Mouse (Mus musculus) stomach, postnatal 0 days (tissue): ENCODE measurements around the gene Fam124b. TPM values are rescaled to one million over a fixed set of nuclear protein-coding genes. Genes with fewer than 3 reads are reported as not detected.

ENCODE experiments used
- ATAC-seq: fragments of 200-750 bp; cut with Nextera tagmentation; 2 replicates; pipeline ENCODE4 v1.8.0; 2017; ENCODE audit not compliant: low FRiP score, low TSS enrichment
- DNase-seq: peaks from one replicate; pipeline ENCODE4 v3.0.0-alpha.2; 2016; ENCODE audit warnings: low spot score
- H3K27ac ChIP-seq: fragments of 300-500 bp; sonication (generic); replicated peaks from 2 replicates; pipeline ENCODE4 v1.5.1; 2014; ENCODE audit warnings: mild to moderate bottlenecking, control low read depth
- H3K27me3 ChIP-seq: fragments of 300-500 bp; sonication (generic); 2 replicates; pipeline ENCODE4 v1.6.1; 2014; ENCODE audit warnings: low read length; ENCODE audit not compliant: control insufficient read depth, insufficient read depth
- H3K36me3 ChIP-seq: fragments of 300-500 bp; sonication (generic); 2 replicates; pipeline ENCODE4 v1.6.1; 2014; ENCODE audit warnings: low read length, mixed read lengths; ENCODE audit not compliant: control insufficient read depth, insufficient read depth
- H3K4me1 ChIP-seq: fragments of 300-500 bp; sonication (generic); replicated peaks from 2 replicates; pipeline ENCODE4 v1.6.1; 2014; ENCODE audit warnings: antibody characterized with exemption; ENCODE audit not compliant: control insufficient read depth, insufficient read depth
- H3K4me2 ChIP-seq: fragments of 300-500 bp; sonication (generic); replicated peaks from 2 replicates; pipeline ENCODE4 v1.6.1; 2014; ENCODE audit warnings: low read depth, mild to moderate bottlenecking, control low read depth, moderate library complexity
- H3K4me3 ChIP-seq: fragments of 300-500 bp; sonication (generic); 2 replicates; pipeline ENCODE4 v1.5.1; 2014; ENCODE audit warnings: low read depth, low read length, control low read depth
- H3K9ac ChIP-seq: fragments of 300-500 bp; sonication (generic); 2 replicates; pipeline ENCODE4 v1.6.1; 2014; ENCODE audit warnings: mild to moderate bottlenecking, low read length, control low read depth, mixed read lengths
- H3K9me3 ChIP-seq: fragments of 300-500 bp; sonication (generic); 2 replicates; pipeline ENCODE4 v1.6.1; 2016; ENCODE audit warnings: low read length; ENCODE audit not compliant: control insufficient read depth
- CTCF ChIP-seq: IDR thresholded peaks from 2 replicates; pipeline ENCODE4 v1.5.1; 2016; ENCODE audit warnings: antibody characterized with exemption, low read depth, mild to moderate bottlenecking, moderate library complexity
- EP300 ChIP-seq: optimal IDR thresholded peaks from 2 replicates; pipeline ENCODE3; 2016; ENCODE audit warnings: antibody characterized with exemption
- WGBS: fragments of 180-500 bp; shearing (Covaris S2); extraction: QIAGEN DNeasy Blood & Tissue Kit; methylation state at CpG from one replicate; pipeline ENCODE4 v1.1.7; 2014; 5-methylcytosine and 5-hydroxymethylcytosine counted together
- polyA plus RNA-seq: library from polyadenylated mRNA; unstranded; fragments of >200 nt; fragmentation: Nextera tagmentation; extraction: Ambion mirVana; gene quantifications from 2 replicates; pipeline ENCODE4 v1.2.1, GENCODE M21; 2015

Fam124b gene
- polyA plus RNA-seq: 0.29 and 0.30 TPM in 2 replicates

DNA sequence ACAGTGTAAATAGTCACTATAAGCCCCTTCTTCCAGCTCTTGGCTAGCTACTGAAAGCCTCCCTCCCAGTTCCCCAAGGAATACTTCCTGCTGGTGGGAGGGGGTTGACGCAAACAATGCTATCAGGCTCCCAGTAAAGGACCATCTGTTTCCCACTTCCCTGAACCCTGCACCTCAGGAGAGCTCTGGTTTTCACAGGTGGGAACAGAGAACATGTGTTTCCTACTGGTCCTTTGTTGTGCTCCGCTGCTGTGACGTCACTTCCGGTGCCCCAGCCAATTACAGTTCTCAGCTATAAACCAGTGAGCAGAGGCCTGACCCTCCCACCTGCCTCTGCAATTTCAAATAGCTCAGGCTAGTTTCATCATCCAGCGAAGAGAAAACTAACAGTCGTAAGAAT, at the start of gene Fam124b:
TSS of gene Fam124b (minus strand) at position 206 of the 400 bp plus-strand sequence.
- Histone ChIP-seq H3K27me3 (no peaks in the 10 kb centered on the region), H3K27ac (no peak within 1 kb of the TSS), H3K9ac (no peak within 1 kb of the TSS), H3K4me2 (no peak within 1 kb of the TSS), H3K4me1 (no peaks in the 10 kb centered on the region), H3K36me3 (no peaks in the 10 kb centered on the region), H3K4me3 (no peak within 1 kb of the TSS), H3K9me3 (no peaks in the 10 kb centered on the region)
- ATAC-seq: peak; percentile 53; the same call in 1 of the 2 replicates
- TF ChIP-seq CTCF: no peak
- TF ChIP-seq EP300: no peak
- WGBS: 72% methylated on average over 6 of the region's 6 CpGs
- no peak for DNase-seq

DNA sequence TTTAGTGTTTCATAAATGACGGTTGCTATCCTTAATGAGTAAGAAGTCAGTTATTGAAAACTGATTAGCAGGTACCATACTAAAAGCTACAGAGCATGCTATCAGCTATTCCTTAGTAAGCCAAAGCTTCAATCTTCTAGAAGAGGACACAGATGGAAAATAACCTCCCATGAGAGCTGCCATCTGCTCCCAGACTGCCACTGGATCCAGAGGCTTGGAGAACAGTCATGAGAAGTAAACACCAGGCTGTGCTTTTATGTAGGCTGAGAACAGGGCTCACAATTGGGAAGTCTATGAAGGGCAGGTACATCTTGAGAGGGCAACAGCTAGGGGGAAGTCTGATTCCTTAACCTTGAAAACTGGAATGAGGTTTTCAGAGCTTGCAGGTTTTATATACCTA, 42.2 kb upstream of the Fam124b start:
- no peaks in the 10 kb centered on the region for H3K27me3 ChIP-seq
- DNase-seq (no peak), ATAC-seq (no peak)
- no peaks in the 10 kb centered on the region for H3K4me1 ChIP-seq
- H3K9me3 ChIP-seq: no peaks in the 10 kb centered on the region
- 71% methylated on average over 1 of the region's 1 CpGs for WGBS
- TF ChIP-seq CTCF (no peak), EP300 (no peak)
- H3K4me3 ChIP-seq: no peak overlapping the region
- no peak overlapping the region for H3K9ac ChIP-seq
- no peaks in the 10 kb centered on the region for H3K36me3 ChIP-seq
- H3K27ac ChIP-seq: no peak overlapping the region
- H3K4me2 ChIP-seq: no peak overlapping the region

DNA sequence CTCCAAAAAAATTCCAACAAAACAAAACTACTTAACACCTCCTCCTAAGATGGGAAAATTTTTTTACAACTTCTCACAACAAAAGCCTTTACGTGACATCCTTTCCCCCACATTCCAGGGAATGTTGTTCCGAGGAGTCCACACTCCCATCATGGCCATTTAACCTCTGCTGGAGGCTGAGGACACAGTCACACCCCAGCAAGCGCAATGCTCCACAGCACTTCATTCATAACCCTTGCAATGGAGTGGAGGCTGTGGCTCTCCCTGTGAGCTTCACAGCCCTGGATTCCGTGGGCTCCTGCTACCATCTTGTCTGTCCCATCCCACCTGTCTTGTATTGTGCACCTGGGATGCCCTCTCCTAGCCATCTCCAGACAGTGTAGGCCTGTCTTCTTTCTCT, 40.4 kb upstream of the Fam124b start:
- TF ChIP-seq EP300 (no peak), CTCF (no peak)
- no peak for ATAC-seq
- Histone ChIP-seq H3K4me3 (no peak overlapping the region), H3K27me3 (no peaks in the 10 kb centered on the region), H3K27ac (no peak overlapping the region), H3K9me3 (no peaks in the 10 kb centered on the region), H3K9ac (no peak overlapping the region), H3K4me1 (no peaks in the 10 kb centered on the region), H3K36me3 (no peaks in the 10 kb centered on the region), H3K4me2 (no peak overlapping the region)
- WGBS: 75% methylated on average over 4 of the region's 4 CpGs
- no peak for DNase-seq

GRCm38 (mm10) chr1:80253309-80253708, 35.0 kb upstream of the Fam124b start:
- Histone ChIP-seq H3K9ac (no peak overlapping the region), H3K4me3 (no peak overlapping the region)
- TF ChIP-seq CTCF: no peak
- no peak for TF ChIP-seq EP300

GRCm38 (mm10) chr1:80250247-80250646, 32.0 kb upstream of the Fam124b start:
- no peak for TF ChIP-seq EP300
- TF ChIP-seq CTCF: no peak
- H3K27ac ChIP-seq: no peak overlapping the region
- WGBS: 60% methylated on average over 5 of the region's 5 CpGs

More at GRCm38 (mm10) chr1:80253309-80253708, 35.0 kb upstream of the Fam124b start:
- Histone ChIP-seq H3K4me2 (no peak overlapping the region), H3K36me3 (no peaks in the 10 kb centered on the region), H3K27me3 (no peaks in the 10 kb centered on the region), H3K4me1 (no peaks in the 10 kb centered on the region), H3K27ac (no peak overlapping the region), H3K9me3 (no peaks in the 10 kb centered on the region)
- DNase-seq: no peak
- no peak for ATAC-seq

GRCm38 (mm10) chr1:80247131-80247530, 28.9 kb upstream of the Fam124b start:
- no peak overlapping the region for H3K4me2 ChIP-seq
- no peak for TF ChIP-seq EP300
- no peak for TF ChIP-seq CTCF
- no peaks in the 10 kb centered on the region for H3K9me3 ChIP-seq
- ATAC-seq: no peak
- H3K4me3 ChIP-seq: no peak overlapping the region
- no peaks in the 10 kb centered on the region for H3K27me3 ChIP-seq
- H3K27ac ChIP-seq: no peak overlapping the region
- no peaks in the 10 kb centered on the region for H3K4me1 ChIP-seq
- no peak for DNase-seq
- no peak overlapping the region for H3K9ac ChIP-seq
- no peaks in the 10 kb centered on the region for H3K36me3 ChIP-seq

More at GRCm38 (mm10) chr1:80250247-80250646, 32.0 kb upstream of the Fam124b start:
- ATAC-seq: no peak
- DNase-seq: no peak
- H3K4me2 ChIP-seq: no peak overlapping the region
- H3K27me3 ChIP-seq: no peaks in the 10 kb centered on the region
- no peak overlapping the region for H3K9ac ChIP-seq
- no peaks in the 10 kb centered on the region for H3K36me3 ChIP-seq
- H3K4me1 ChIP-seq: no peaks in the 10 kb centered on the region
- H3K9me3 ChIP-seq: no peaks in the 10 kb centered on the region
- no peak overlapping the region for H3K4me3 ChIP-seq
